ENCODE assay signal across 26 mouse cellular contexts in genomic region chr1:174909834-174910233, GRCm38 (mm10). TPM values are rescaled to one million over a fixed set of nuclear protein-coding genes. Genes with fewer than 3 reads are reported as not detected.
DNase-seq lines count a peak whose midpoint lies in the region; ATAC-seq and TF ChIP-seq lines count a peak whose summit lies in the region.
"Had no signal": no experiment of that assay in that cellular context is flagged by ENCODE, and none has a peak within 500 bp of the region (broad histone marks: within the 10 kb centered on the region; RNA-seq: fewer than 3 reads in every experiment).

No protein-coding gene starts in this region.

- no peak overlapping the region for H3K4me2 ChIP-seq in midbrain, postnatal 0 days (ENCODE audit: low read depth, low read length, poor library complexity, severe bottlenecking)
- H3K4me2 ChIP-seq: embryonic facial prominence, embryonic 12.5 days; forebrain, embryonic 12.5 days had no signal

- no peaks in the 10 kb centered on the region for H3K36me3 ChIP-seq in midbrain, postnatal 0 days (ENCODE audit: insufficient read depth, low read length)
- H3K36me3 ChIP-seq: embryonic facial prominence, embryonic 10.5 days; embryonic facial prominence, embryonic 12.5 days; forebrain, embryonic 10.5 days; forebrain, embryonic 12.5 days; G1E had no signal

- H3K27me3 ChIP-seq in midbrain, postnatal 0 days (ENCODE audit: insufficient read depth, low read length), result no peaks in the 10 kb centered on the region
- H3K27me3 ChIP-seq: CH12.LX; embryonic facial prominence, embryonic 12.5 days; forebrain, embryonic 12.5 days; Patski had no signal

- no peak for DNase-seq in frontal cortex, postnatal 10 days (ENCODE audit: low spot score in 2 of 2)
- DNase-seq in brain, adult 2 months (ENCODE audit: low read depth, low spot score), result peak; percentile 50
- peak; percentile 34 for DNase-seq in telencephalon, adult 2 months (ENCODE audit: low read depth, low spot score)
- DNase-seq in midbrain, postnatal 0 days (ENCODE audit: low spot score), result no peak
- DNase-seq: adrenal gland, adult 8-10 months; adrenal gland, postnatal 14 days; adrenal gland, postnatal 36 days; B cell, adult 2 months; cerebellum, adult 11 months; cerebellum, adult 18-20 months; cerebellum, adult 8-10 months; cerebellum, adult 9-11 months; cerebellum, postnatal 14 days had no signal

- ATAC-seq in frontal cortex, adult (ENCODE audit: low TSS enrichment), result peak; percentile 67
- no peak for ATAC-seq in midbrain, postnatal 0 days (ENCODE audit: low FRiP score)
- ATAC-seq: activated CD4-positive, CD25-positive, alpha-beta regulatory T cell, adult 4 months; CD4-positive, CD25-positive, alpha-beta regulatory T cell, adult 4 months; forebrain, embryonic 14.5 days; forebrain, embryonic 16.5 days; Patski had no signal

- no peak overlapping the region for H3K4me3 ChIP-seq in midbrain, postnatal 0 days (ENCODE audit: low read depth, low read length)
- H3K4me3 ChIP-seq: embryonic facial prominence, embryonic 10.5 days; embryonic facial prominence, embryonic 12.5 days; erythroblast, embryonic 14.5 days; forebrain, embryonic 10.5 days; forebrain, embryonic 12.5 days had no signal

- 66% methylated on average over 3 of the region's 3 CpGs for WGBS in midbrain, postnatal 0 days

- no peak overlapping the region for H3K27ac ChIP-seq in midbrain, postnatal 0 days (ENCODE audit: low read depth, low read length)
- H3K27ac ChIP-seq: embryonic facial prominence, embryonic 10.5 days; embryonic facial prominence, embryonic 12.5 days; forebrain, embryonic 10.5 days; forebrain, embryonic 12.5 days had no signal

- no peak for TF ChIP-seq CTCF in midbrain, postnatal 0 days (IDR thresholded peaks at IDR 0.05)

- no peaks in the 10 kb centered on the region for H3K9me3 ChIP-seq in midbrain, postnatal 0 days (ENCODE audit: low read length)
- H3K9me3 ChIP-seq: embryonic facial prominence, embryonic 10.5 days; embryonic facial prominence, embryonic 12.5 days; forebrain, embryonic 10.5 days; forebrain, embryonic 12.5 days had no signal

- no peaks in the 10 kb centered on the region for H3K4me1 ChIP-seq in midbrain, postnatal 0 days (ENCODE audit: insufficient read depth, low read length)
- H3K4me1 ChIP-seq: embryonic facial prominence, embryonic 10.5 days; embryonic facial prominence, embryonic 12.5 days; forebrain, embryonic 10.5 days; forebrain, embryonic 12.5 days had no signal

- H3K9ac ChIP-seq in midbrain, postnatal 0 days (replicated peaks; ENCODE audit: low read length, poor library complexity, severe bottlenecking), result no peak overlapping the region
- H3K9ac ChIP-seq: embryonic facial prominence, embryonic 12.5 days; forebrain, embryonic 12.5 days had no signal

RNA-seq across cellular contexts. Expression of gene Grem2, which starts 11.8 kb away (rescaled TPM):
- 23.3 and 27.0 TPM in 2 replicates for total RNA-seq in midbrain, postnatal 0 days (2014; rRNA removed)
- 4.6 and 5.1 TPM in 2 replicates for polyA plus RNA-seq in midbrain, postnatal 0 days (2015; fragmentation: Nextera tagmentation; extraction: Ambion mirVana)
- total RNA-seq: CH12.LX had no signal
- polyA plus RNA-seq: activated CD4-positive, CD25-positive, alpha-beta regulatory T cell, adult 4 months; CD4-positive, CD25-positive, alpha-beta regulatory T cell, adult 4 months; erythroblast, embryonic 14.5 days; G1E; Patski had no signal

Comparison
In these comparisons a context has a peak if more than half of its experiments do, and no peak if none do; other contexts are left out.
1. DNase-seq: peak in brain, adult 2 months (single experiment) and telencephalon, adult 2 months (single experiment); none in frontal cortex, postnatal 10 days (0 of 2) and midbrain, postnatal 0 days (single experiment).